Mouse (Mus musculus) heart, postnatal 0 days (tissue): ENCODE measurements at regions not wholly inside any gene's neighbourhood (a gene's known extent, or its start where the extent isn't known, plus 50 kb on each side); places are given as distances from the start of the nearest gene placed in this dataset.
"Not testable (repeated sequence)": the region's sequence is repeated elsewhere in the genome, so short reads cannot be mapped to it uniquely, and the experiment has no call there.

Experiments used
- ATAC-seq: fragments of 200-750 bp; cut with Nextera tagmentation; 2 replicates; pipeline ENCODE4 v1.8.0; 2017; ENCODE audit warnings: low read depth, moderate number of reproducible peaks, moderate library complexity; ENCODE audit not compliant: insufficient read depth
- DNase-seq: peaks from one replicate; pipeline ENCODE4 v3.0.0-alpha.2; 2016; ENCODE audit warnings: low spot score
- H3K27ac ChIP-seq: fragments of 300-500 bp; sonication (generic); 2 replicates; pipeline ENCODE4 v1.5.1; 2014; ENCODE audit warnings: low read depth, mild to moderate bottlenecking
- H3K27me3 ChIP-seq: fragments of 300-500 bp; sonication (generic); 2 replicates; pipeline ENCODE4 v1.6.1; 2014; ENCODE audit warnings: low read length, mixed read lengths; ENCODE audit not compliant: control insufficient read depth, insufficient read depth
- H3K36me3 ChIP-seq: fragments of 300-500 bp; sonication (generic); replicated peaks from 2 replicates; pipeline ENCODE4 v1.6.1; 2014; ENCODE audit warnings: low read length, mixed read lengths; ENCODE audit not compliant: control insufficient read depth, insufficient read depth
- H3K4me1 ChIP-seq: fragments of 300-500 bp; sonication (generic); 2 replicates; pipeline ENCODE4 v1.6.1; 2014; ENCODE audit warnings: antibody characterized with exemption; ENCODE audit not compliant: control insufficient read depth, insufficient read depth
- H3K4me2 ChIP-seq: fragments of 300-500 bp; sonication (generic); 2 replicates; pipeline ENCODE4 v1.6.1; 2014; ENCODE audit warnings: low read depth, mild to moderate bottlenecking, low read length, moderate library complexity
- H3K4me3 ChIP-seq: fragments of 300-500 bp; sonication (generic); 2 replicates; pipeline ENCODE4 v1.5.1; 2014; ENCODE audit warnings: low read depth, low read length
- H3K9ac ChIP-seq: fragments of 300-500 bp; sonication (generic); replicated peaks from 2 replicates; pipeline ENCODE4 v1.6.1; 2014; ENCODE audit warnings: low read depth, low read length, mixed read lengths
- H3K9me3 ChIP-seq: fragments of 300-500 bp; sonication (generic); replicated peaks from 2 replicates; pipeline ENCODE4 v1.6.1; 2016; ENCODE audit warnings: low read length; ENCODE audit not compliant: control insufficient read depth
- CTCF ChIP-seq: IDR thresholded peaks from 2 replicates; pipeline ENCODE4 v1.5.1; 2016; ENCODE audit warnings: antibody characterized with exemption, control low read depth, low read depth
- EP300 ChIP-seq: IDR thresholded peaks from 2 replicates; pipeline ENCODE4 v1.6.1; 2016; ENCODE audit warnings: antibody characterized with exemption, low read depth
- WGBS: fragments of 180-500 bp; shearing (Covaris S2); extraction: QIAGEN DNeasy Blood & Tissue Kit; methylation state at CpG from one replicate; pipeline ENCODE4 v1.1.7; 2014; 5-methylcytosine and 5-hydroxymethylcytosine counted together

DNA sequence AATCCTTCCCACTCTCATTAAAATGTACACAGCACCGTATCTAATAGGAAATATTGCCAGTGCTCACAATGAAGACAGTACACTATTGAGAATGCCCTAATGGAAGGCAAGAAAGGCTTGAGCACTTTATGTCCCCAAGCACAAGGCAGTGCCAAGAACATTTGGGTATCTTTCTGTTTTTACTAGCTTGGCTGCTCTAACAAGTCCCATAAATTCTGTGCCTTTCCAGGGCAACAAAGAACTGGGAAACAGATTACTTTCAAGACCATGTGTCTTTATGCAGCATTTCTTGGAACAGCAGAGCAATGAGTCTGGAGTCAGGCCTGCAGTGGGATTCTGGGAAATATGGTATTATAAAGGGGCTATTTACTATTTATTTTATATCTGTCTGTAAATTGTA is 192.3 kb downstream of the 1700008P02Rik start:
- 67% methylated on average over 1 of the region's 1 CpGs for WGBS
- no peak overlapping the region for H3K9ac ChIP-seq
- no peak overlapping the region for H3K4me3 ChIP-seq
- H3K9me3 ChIP-seq, result no peaks in the 10 kb centered on the region
- DNase-seq (no peak), ATAC-seq (no peak)
- no peak for TF ChIP-seq EP300
- TF ChIP-seq CTCF, result no peak
- no peaks in the 10 kb centered on the region for H3K27me3 ChIP-seq
- H3K4me2 ChIP-seq, result no peak overlapping the region
- H3K36me3 ChIP-seq, result no peaks in the 10 kb centered on the region
- H3K27ac ChIP-seq, result no peak overlapping the region
- no peaks in the 10 kb centered on the region for H3K4me1 ChIP-seq

DNA sequence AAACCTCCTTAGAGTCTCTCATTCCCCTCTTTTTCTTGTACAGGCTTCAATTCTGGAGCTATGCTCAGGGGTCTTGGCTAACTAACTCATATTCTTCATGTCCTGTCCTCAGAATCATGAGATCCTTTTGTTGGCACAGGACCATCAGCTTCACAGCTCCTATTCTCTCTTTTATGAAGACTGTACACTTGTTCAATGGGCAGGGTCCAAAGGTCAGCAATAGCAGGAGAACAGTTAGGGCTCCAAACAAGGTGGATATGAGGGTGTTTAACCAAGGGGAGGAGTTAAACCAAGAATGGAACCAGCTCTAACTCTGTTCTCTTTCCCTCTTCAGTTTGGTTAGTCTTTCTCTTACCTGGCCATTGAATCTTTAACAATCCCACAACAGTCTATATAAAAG is 219.4 kb downstream of the 1700008P02Rik start:
- H3K27me3 ChIP-seq, result no peaks in the 10 kb centered on the region

DNA sequence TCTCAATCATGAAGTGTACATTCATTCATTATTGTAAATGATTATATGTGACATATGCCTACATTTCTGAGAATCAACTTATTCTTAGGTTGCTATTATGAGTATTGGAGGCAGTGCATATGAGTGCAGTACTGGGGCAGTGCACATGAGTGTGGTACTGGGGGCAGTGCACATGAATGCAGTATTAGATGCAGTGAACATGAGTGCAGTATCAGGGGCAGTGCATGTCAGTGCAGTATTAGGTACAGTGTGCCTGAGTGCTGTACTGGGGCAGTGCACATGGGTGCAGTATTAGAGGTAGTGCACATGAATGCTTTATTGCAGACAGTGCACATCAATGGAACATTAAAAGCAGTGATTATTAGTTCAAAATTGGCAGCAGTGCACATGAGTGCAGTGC is 234.6 kb downstream of the 1700008P02Rik start:
- TF ChIP-seq CTCF (no peak), EP300 (no peak)
- no peak overlapping the region for H3K27ac ChIP-seq
- no peak overlapping the region for H3K4me2 ChIP-seq
- DNase-seq, result no peak
- H3K4me1 ChIP-seq, result no peaks in the 10 kb centered on the region
- H3K27me3 ChIP-seq, result no peaks in the 10 kb centered on the region
- H3K9ac ChIP-seq, result no peak overlapping the region
- H3K9me3 ChIP-seq, result no peaks in the 10 kb centered on the region
- H3K36me3 ChIP-seq, result no peaks in the 10 kb centered on the region
- ATAC-seq, result no peak
- H3K4me3 ChIP-seq, result no peak overlapping the region

More for the DNA sequence above, 219.4 kb downstream of the 1700008P02Rik start:
- no peak for TF ChIP-seq CTCF
- no peak for TF ChIP-seq EP300
- Histone ChIP-seq H3K4me1 (no peaks in the 10 kb centered on the region), H3K4me3 (no peak overlapping the region), H3K36me3 (no peaks in the 10 kb centered on the region), H3K9me3 (no peaks in the 10 kb centered on the region), H3K27ac (no peak overlapping the region), H3K9ac (no peak overlapping the region), H3K4me2 (no peak overlapping the region)
- ATAC-seq (no peak), DNase-seq (no peak)

DNA sequence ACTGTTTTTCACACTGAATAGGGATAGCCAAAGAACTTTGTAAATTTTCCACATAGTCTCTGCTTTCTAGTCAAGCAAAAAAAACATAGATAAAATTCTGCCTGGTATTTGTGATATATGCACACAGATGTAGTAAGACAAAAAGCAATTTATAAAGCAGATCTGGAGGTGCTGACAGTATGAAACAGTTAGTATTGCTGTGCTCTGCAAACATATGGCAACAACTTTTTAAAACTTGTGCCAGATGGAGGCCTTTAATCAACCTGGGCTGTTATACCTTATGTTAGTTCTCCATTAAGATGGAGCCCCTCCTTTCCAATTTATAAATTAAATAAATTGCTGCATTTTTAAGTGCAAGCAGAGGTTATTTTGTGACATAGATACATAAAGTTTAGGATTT is 237.3 kb downstream of the 1700008P02Rik start:
- no peaks in the 10 kb centered on the region for H3K27me3 ChIP-seq
- ATAC-seq (no peak), DNase-seq (no peak)

DNA sequence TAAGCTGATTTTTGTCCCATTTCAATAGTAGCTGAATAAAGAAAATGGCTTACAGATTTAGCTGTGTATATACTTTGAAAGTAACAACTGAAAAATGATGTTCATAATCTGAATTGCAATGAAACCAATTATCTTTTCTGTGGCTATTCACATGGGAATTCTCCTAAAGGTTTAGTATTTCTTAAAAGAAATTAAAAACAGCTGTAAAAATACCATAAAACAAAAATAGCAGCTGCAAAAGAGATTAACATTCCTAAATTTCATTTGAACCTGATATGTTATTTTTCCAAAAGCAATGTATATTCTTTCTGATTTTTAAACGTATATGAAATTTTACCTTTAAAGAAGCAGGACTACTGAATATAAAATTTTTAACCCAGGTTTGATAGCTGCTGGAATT is 237.9 kb downstream of the 1700008P02Rik start:
- WGBS, result 63% methylated on average over 1 of the region's 1 CpGs
- Histone ChIP-seq H3K4me2 (no peak overlapping the region), H3K9ac (no peak overlapping the region), H3K36me3 (no peaks in the 10 kb centered on the region), H3K9me3 (no peaks in the 10 kb centered on the region), H3K27ac (no peak overlapping the region), H3K27me3 (no peaks in the 10 kb centered on the region), H3K4me1 (no peaks in the 10 kb centered on the region), H3K4me3 (no peak overlapping the region)
- DNase-seq (no peak), ATAC-seq (no peak)
- TF ChIP-seq EP300 (no peak), CTCF (no peak)

More for the DNA sequence above, 237.3 kb downstream of the 1700008P02Rik start:
- Histone ChIP-seq H3K4me2 (no peak overlapping the region), H3K9me3 (no peaks in the 10 kb centered on the region), H3K4me3 (no peak overlapping the region), H3K27ac (no peak overlapping the region), H3K4me1 (no peaks in the 10 kb centered on the region), H3K9ac (no peak overlapping the region), H3K36me3 (no peaks in the 10 kb centered on the region)
- no peak for TF ChIP-seq EP300
- TF ChIP-seq CTCF, result no peak

DNA sequence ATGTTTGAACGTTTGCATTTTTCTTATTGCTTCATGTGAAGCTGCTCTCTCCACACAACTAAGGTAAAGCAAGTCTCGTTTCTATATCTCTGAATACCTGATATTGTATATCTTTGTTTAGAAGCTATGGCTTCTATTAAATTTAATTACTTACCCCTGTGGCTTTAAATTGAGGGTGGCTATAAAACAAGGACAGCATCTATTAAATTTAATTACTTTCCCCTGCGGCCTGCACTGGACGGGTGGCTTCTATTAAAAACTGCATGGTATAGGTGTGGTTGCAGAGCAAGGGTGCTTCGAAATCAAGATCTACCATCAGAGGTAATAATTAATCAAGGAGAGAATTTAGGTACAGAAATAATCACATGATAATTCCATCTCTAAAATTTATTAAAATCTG is 238.5 kb downstream of the 1700008P02Rik start:
- DNase-seq (no peak), ATAC-seq (no peak)
- no peaks in the 10 kb centered on the region for H3K36me3 ChIP-seq
- no peaks in the 10 kb centered on the region for H3K9me3 ChIP-seq
- no peak overlapping the region for H3K4me3 ChIP-seq
- no peak overlapping the region for H3K27ac ChIP-seq
- H3K4me1 ChIP-seq, result no peaks in the 10 kb centered on the region
- no peak overlapping the region for H3K4me2 ChIP-seq
- TF ChIP-seq EP300 (no peak), CTCF (no peak)
- no peaks in the 10 kb centered on the region for H3K27me3 ChIP-seq
- no peak overlapping the region for H3K9ac ChIP-seq
- WGBS, result 75% methylated on average over 5 of the region's 5 CpGs

DNA sequence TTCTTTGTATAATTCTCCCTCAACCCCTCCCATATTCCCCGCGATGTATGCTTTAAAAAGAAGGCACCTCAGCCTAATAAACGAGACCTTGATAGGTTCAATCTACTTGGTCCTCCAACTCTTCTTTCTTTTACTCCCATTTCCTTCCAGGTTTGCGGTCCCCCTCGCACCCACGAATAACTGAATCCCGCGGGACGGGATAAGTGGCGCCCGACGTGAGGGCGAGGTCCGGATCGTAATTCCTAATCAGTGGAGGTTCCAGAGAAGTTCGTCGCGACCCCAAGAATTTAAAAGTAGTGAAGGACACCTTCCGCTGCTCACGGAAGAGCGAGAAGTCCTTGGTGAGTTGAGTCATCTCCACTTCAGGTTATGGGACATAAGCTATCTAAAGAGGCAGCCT is 281.2 kb downstream of the 1700008P02Rik start:
- H3K4me3 ChIP-seq, result not testable (repeated sequence)

More for the DNA sequence above, 281.2 kb downstream of the 1700008P02Rik start:
- H3K27ac ChIP-seq, H3K9ac ChIP-seq, H3K4me1 ChIP-seq, H3K4me2 ChIP-seq, H3K9me3 ChIP-seq, DNase-seq, ATAC-seq, H3K27me3 ChIP-seq, H3K36me3 ChIP-seq: not testable (repeated sequence)
- WGBS, result 67% methylated on average over 1 of the region's 21 CpGs
